Mouse (Mus musculus) MEL (cell line): ENCODE measurements at regions not wholly inside any gene's neighbourhood (a gene's known extent, or its start where the extent isn't known, plus 50 kb on each side); places are given as distances from the start of the nearest gene placed in this dataset.

Experiments used
- DNase-seq: peaks from one replicate; pipeline ENCODE4 v3.0.0; 2011; ENCODE audit warnings: low read depth, low spot score
- H3K27ac ChIP-seq: 2 replicates; pipeline ENCODE4 v1.5.1; 2012; ENCODE audit warnings: low read depth, mild to moderate bottlenecking, control low read depth, low read length, moderate library complexity; ENCODE audit not compliant: control insufficient read depth
- H3K27me3 ChIP-seq, 2 experiments: fragments of 150-350 bp in 1 of 2; sonication (generic) in 1 of 2; 2 replicates each; pipeline ENCODE4 v1.6.1; 2012; ENCODE audit warnings: low read length in 2 of 2, mild to moderate bottlenecking in 2 of 2, improper control_type of control experiment in 1 of 2, moderate library complexity in 1 of 2; ENCODE audit not compliant: insufficient read depth in 2 of 2, control insufficient read depth in 1 of 2
- H3K36me3 ChIP-seq, 2 experiments: 2 replicates each; pipeline ENCODE4 v1.6.1; 2012 to 2014; ENCODE audit warnings: low read length in 2 of 2, improper control_type of control experiment in 1 of 2, inconsistent platforms in 1 of 2, mild to moderate bottlenecking in 1 of 2; ENCODE audit not compliant: insufficient read depth in 2 of 2, control insufficient read depth in 1 of 2
- H3K4me1 ChIP-seq, 2 experiments: fragments of 150-350 bp in 1 of 2; sonication (generic) in 1 of 2; 2 replicates each; pipeline ENCODE4 v1.6.1; 2012; ENCODE audit warnings: low read length in 2 of 2, improper control_type of control experiment in 1 of 2, mild to moderate bottlenecking in 1 of 2; ENCODE audit not compliant: insufficient read depth in 2 of 2, control insufficient read depth in 1 of 2
- H3K4me3 ChIP-seq, 2 experiments: fragments of 150-350 bp in 1 of 2; sonication (generic) in 1 of 2; 2 replicates each; pipeline ENCODE4 v1.5.1; 2012; ENCODE audit warnings: low read depth in 2 of 2, low read length in 2 of 2, mild to moderate bottlenecking in 2 of 2, moderate library complexity in 2 of 2, control low read depth in 1 of 2, improper control_type of control experiment in 1 of 2; ENCODE audit not compliant: control insufficient read depth in 1 of 2, insufficient read depth in 1 of 2
- H3K79me2 ChIP-seq: 2 replicates; pipeline ENCODE4 v1.6.1; 2012; ENCODE audit warnings: mild to moderate bottlenecking, low read length, moderate library complexity; ENCODE audit not compliant: control insufficient read depth, poor library complexity, insufficient read depth
- H3K9ac ChIP-seq: 2 replicates; pipeline ENCODE4 v1.6.1; 2012; ENCODE audit warnings: low read depth, mild to moderate bottlenecking, control low read depth, low read length, moderate library complexity; ENCODE audit not compliant: control insufficient read depth, poor library complexity, severe bottlenecking
- H3K9me3 ChIP-seq: fragments of 150-350 bp; sonication (generic); replicated peaks from 2 replicates; pipeline ENCODE4 v1.6.1; 2012; ENCODE audit warnings: mild to moderate bottlenecking, low read length, improper control_type of control experiment, moderate library complexity; ENCODE audit not compliant: insufficient read depth
- CTCF ChIP-seq, 3 experiments: IDR thresholded peaks in 2 of 3; conservative IDR thresholded peaks in 1 of 3; 2 replicates each; pipeline ENCODE4 v1.5.1; 2011 to 2012; ENCODE audit warnings: low read length in 3 of 3, low read depth in 2 of 3, mild to moderate bottlenecking in 2 of 3, improper control_type of control experiment in 1 of 3, inconsistent platforms in 1 of 3, mixed read lengths in 1 of 3, moderate library complexity in 1 of 3; ENCODE audit not compliant: control insufficient read depth in 1 of 3, insufficient read depth in 1 of 3, poor library complexity in 1 of 3, severe bottlenecking in 1 of 3
- ELF1 ChIP-seq: IDR thresholded peaks from 2 replicates; pipeline ENCODE4 v1.6.1; 2014; ENCODE audit warnings: low read depth, mild to moderate bottlenecking, inconsistent platforms, low read length, improper control_type of control experiment, moderate library complexity
- GATA1 ChIP-seq: IDR thresholded peaks from 2 replicates; pipeline ENCODE4 v1.6.1; 2011; ENCODE audit warnings: low read depth, low read length, improper control_type of control experiment
- HCFC1 ChIP-seq: IDR thresholded peaks from 2 replicates; pipeline ENCODE4 v1.6.1; 2012; ENCODE audit warnings: low read depth, mild to moderate bottlenecking, inconsistent platforms, low read length, improper control_type of control experiment, moderate library complexity
- JUND ChIP-seq: IDR thresholded peaks from 2 replicates; pipeline ENCODE4 v1.6.1; 2011; ENCODE audit warnings: low read depth, mild to moderate bottlenecking, improper control_type of control experiment, low read length
- MAZ ChIP-seq: IDR thresholded peaks from 2 replicates; pipeline ENCODE4 v1.6.1; 2012; ENCODE audit warnings: low read depth, mild to moderate bottlenecking, inconsistent platforms, low read length, improper control_type of control experiment
- MXI1 ChIP-seq: IDR thresholded peaks from 2 replicates; pipeline ENCODE4 v1.6.1; 2011; ENCODE audit warnings: mild to moderate bottlenecking, low read depth, low read length, improper control_type of control experiment
- POLR2AphosphoS5 ChIP-seq: IDR thresholded peaks from 2 replicates; pipeline ENCODE4 v1.6.1; 2012; ENCODE audit warnings: low read depth, borderline replicate concordance, mild to moderate bottlenecking, inconsistent platforms, low read length, moderate library complexity, mixed read lengths
- SMC3 ChIP-seq: IDR thresholded peaks from 2 replicates; pipeline ENCODE4 v1.6.1; 2011; ENCODE audit warnings: low read depth, low read length, improper control_type of control experiment
- TAL1 ChIP-seq: IDR thresholded peaks from 2 replicates; pipeline ENCODE4 v1.6.1; 2012; ENCODE audit warnings: mild to moderate bottlenecking, inconsistent platforms, low read length, moderate library complexity, mixed read lengths
- TBP ChIP-seq: IDR thresholded peaks from 2 replicates; pipeline ENCODE4 v1.8.0; 2011; ENCODE audit warnings: low read depth, low read length, improper control_type of control experiment
- TCF12 ChIP-seq: IDR thresholded peaks from 2 replicates; pipeline ENCODE4 v1.6.1; 2014; ENCODE audit warnings: low read depth, mild to moderate bottlenecking, inconsistent platforms, low read length, improper control_type of control experiment, moderate library complexity
- UBTF ChIP-seq: IDR thresholded peaks from 2 replicates; pipeline ENCODE4 v1.6.1; 2012; ENCODE audit warnings: low read depth, mild to moderate bottlenecking, inconsistent platforms, low read length, improper control_type of control experiment, moderate library complexity, borderline replicate concordance; ENCODE audit not compliant: insufficient read depth
- USF2 ChIP-seq, 2 experiments: IDR thresholded peaks; 2 replicates each; pipeline ENCODE4 v1.6.1; 2011 to 2012; ENCODE audit warnings: improper control_type of control experiment in 2 of 2, low read length in 2 of 2, borderline replicate concordance in 1 of 2, inconsistent platforms in 1 of 2, low read depth in 1 of 2, mild to moderate bottlenecking in 1 of 2; ENCODE audit not compliant: insufficient read depth in 1 of 2
- ZC3H11A ChIP-seq: IDR thresholded peaks from 2 replicates; pipeline ENCODE4 v1.6.1; 2012; ENCODE audit warnings: low read depth, mild to moderate bottlenecking, inconsistent platforms, low read length, improper control_type of control experiment
- ZMIZ1 ChIP-seq: IDR thresholded peaks from 2 replicates; pipeline ENCODE4 v1.6.1; 2012; ENCODE audit warnings: low read depth, mild to moderate bottlenecking, inconsistent platforms, low read length, improper control_type of control experiment, moderate library complexity

DNA sequence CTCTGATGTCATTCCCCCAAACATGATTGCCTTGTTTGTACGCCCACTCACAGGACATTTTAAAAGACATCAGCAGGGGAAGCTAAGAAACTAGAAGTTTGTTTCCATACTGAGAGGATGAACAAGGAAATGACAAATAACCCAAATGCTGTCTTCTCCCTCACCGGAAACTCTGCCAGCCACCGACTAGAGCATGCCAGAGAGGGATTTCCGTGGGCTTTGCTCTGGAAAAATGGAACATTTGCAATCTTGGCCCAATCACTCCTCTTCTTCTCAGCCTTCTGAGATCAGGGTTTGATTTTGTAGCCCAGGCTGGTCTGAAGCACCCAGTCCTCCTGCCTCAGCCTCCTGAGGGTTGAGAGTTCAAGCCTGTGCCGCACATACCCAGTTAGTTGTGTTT is 72.4 kb downstream of the Mis18a start:
- no peak for DNase-seq
- Histone ChIP-seq H3K9ac (no peak overlapping the region), H3K9me3 (no peaks in the 10 kb centered on the region)
- TF ChIP-seq HCFC1 (no peak), USF2 (IDR thresholded peaks at IDR 0.05; ENCODE audit: borderline replicate concordance in 1 of 2, insufficient read depth in 1 of 2, low read depth in 1 of 2, low read length in 2 of 2) (no peak), GATA1 (no peak), TAL1 (no peak)
- TF ChIP-seq, all 39 proteins: peak for 0
- H3K27me3 ChIP-seq, result no peaks in the 10 kb centered on the region
- H3K27ac ChIP-seq, result no peak overlapping the region
- no peak overlapping the region for H3K4me3 ChIP-seq
- no peaks in the 10 kb centered on the region for H3K79me2 ChIP-seq
- H3K36me3 ChIP-seq, result no peaks in the 10 kb centered on the region
- H3K4me1 ChIP-seq, result no peaks in the 10 kb centered on the region

GRCm38 (mm10) chr16:90652821-90653220 is 74.4 kb downstream of the Mis18a start:
- Histone ChIP-seq H3K27ac (no peak overlapping the region), H3K79me2 (no peaks in the 10 kb centered on the region), H3K36me3 (no peaks in the 10 kb centered on the region), H3K27me3 (no peaks in the 10 kb centered on the region), H3K4me1 (no peaks in the 10 kb centered on the region), H3K4me3 (no peak overlapping the region), H3K9ac (no peak overlapping the region), H3K9me3 (no peaks in the 10 kb centered on the region)
- peak; percentile 4 for DNase-seq
- TF ChIP-seq TBP (no peak), CTCF (IDR thresholded peaks at IDR 0.05 in 2 of 3, conservative IDR thresholded peaks at IDR 0.05 in 1 of 3; ENCODE audit: control insufficient read depth in 1 of 3, insufficient read depth in 1 of 3, low read depth in 2 of 3, low read length in 3 of 3, poor library complexity in 1 of 3, severe bottlenecking in 1 of 3) (peak in 1 of 3 experiments; percentile 5; a peak in 1 of 6 replicates)

DNA sequence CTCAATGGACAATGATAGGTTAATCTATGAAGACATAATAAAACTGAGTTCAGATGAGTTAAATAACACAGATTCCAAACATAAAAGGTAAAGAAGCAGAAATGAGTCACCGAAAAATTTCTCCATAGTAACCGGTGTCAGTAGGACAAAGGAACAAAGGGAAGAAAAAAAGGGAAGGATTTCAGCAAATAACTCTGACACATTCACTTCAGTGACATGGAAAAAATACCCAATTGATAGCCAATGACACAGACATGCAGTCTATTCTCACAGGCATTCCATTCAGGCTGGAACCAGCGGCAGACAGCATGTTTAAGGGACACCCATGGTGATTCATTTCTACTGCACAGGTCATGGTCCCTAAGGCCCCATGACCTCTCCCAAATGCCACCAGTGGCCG is 79.0 kb downstream of the Mis18a start:
- Histone ChIP-seq H3K27me3 (no peaks in the 10 kb centered on the region), H3K4me3 (no peak overlapping the region), H3K27ac (no peak overlapping the region), H3K4me1 (no peaks in the 10 kb centered on the region), H3K9ac (no peak overlapping the region), H3K36me3 (no peaks in the 10 kb centered on the region), H3K9me3 (no peaks in the 10 kb centered on the region), H3K79me2 (no peaks in the 10 kb centered on the region)
- DNase-seq, result no peak
- TF ChIP-seq SMC3 (no peak), HCFC1 (no peak), TAL1 (no peak), ZC3H11A (no peak), MAZ (no peak)

DNA sequence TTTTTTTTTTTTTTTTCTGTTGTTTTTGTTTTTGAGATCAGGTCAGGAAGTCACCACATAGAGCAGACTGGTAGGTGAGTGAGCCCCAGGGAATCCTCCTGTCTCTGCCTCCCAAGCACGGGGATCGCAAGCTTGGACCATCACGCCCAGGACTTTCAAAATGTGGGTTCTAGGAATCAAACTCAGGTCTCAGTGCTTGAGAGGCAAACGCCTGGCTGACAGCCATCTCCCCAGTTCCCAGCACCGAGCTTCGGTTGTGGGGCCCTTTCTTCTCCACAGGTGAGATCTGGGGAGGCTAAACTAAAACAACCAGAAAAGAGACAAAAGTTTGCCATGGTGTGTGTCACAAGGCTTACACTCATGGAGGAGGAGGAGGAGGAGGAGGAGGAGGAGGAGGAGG is 84.5 kb downstream of the Mis18a start:
- H3K9ac ChIP-seq, result no peak overlapping the region
- no peak overlapping the region for H3K27ac ChIP-seq
- no peaks in the 10 kb centered on the region for H3K4me1 ChIP-seq
- H3K36me3 ChIP-seq, result no peaks in the 10 kb centered on the region
- no peaks in the 10 kb centered on the region for H3K27me3 ChIP-seq
- TF ChIP-seq TBP (no peak), JUND (no peak), MXI1 (no peak), TCF12 (no peak), POLR2AphosphoS5 (no peak), UBTF (no peak), ELF1 (no peak), ZMIZ1 (no peak)
- TF ChIP-seq, all 39 proteins: peak for 0
- no peaks in the 10 kb centered on the region for H3K9me3 ChIP-seq
- no peak for DNase-seq
- H3K79me2 ChIP-seq, result no peaks in the 10 kb centered on the region
- H3K4me3 ChIP-seq, result no peak overlapping the region
